Mouse (Mus musculus): ENCODE data around the gene Cobl. TPM values are rescaled to one million over a fixed set of nuclear protein-coding genes. Genes with fewer than 3 reads are reported as not detected.

Cobl gene
- polyA plus RNA-seq, 1 experiment from 2014 or later = 5.6 TPM

- Histone ChIP-seq H3K4me3 (ENCODE audit: low read depth, low read length) (no peak overlapping the region), H3K36me3 (ENCODE audit: control insufficient read depth, insufficient read depth, low read length) (no peaks in the 10 kb centered on the region), H3K27me3 (ENCODE audit: control insufficient read depth, insufficient read depth, low read length) (no peaks in the 10 kb centered on the region), H3K9me3 (ENCODE audit: control insufficient read depth, low read length) (no peaks in the 10 kb centered on the region), H3K4me1 (ENCODE audit: control insufficient read depth, insufficient read depth, low read length) (no peaks in the 10 kb centered on the region), H3K4me2 (ENCODE audit: low read depth) (no peak overlapping the region), H3K27ac (ENCODE audit: low read depth, low read length) (no peak overlapping the region), H3K9ac (ENCODE audit: low read length) (no peak overlapping the region)
- ATAC-seq (ENCODE audit: insufficient read depth, low FRiP score, low TSS enrichment) = peak; percentile 89
- 21% methylated on average over 2 of the region's 2 CpGs for WGBS
- peak; percentile 60 for DNase-seq (ENCODE audit: low spot score)
Measured at GRCm38 (mm10) chr11:12359336-12360000, 105.3 kb downstream of the Cobl start.

- DNase-seq (ENCODE audit: low spot score) = no peak
- no peaks in the 10 kb centered on the region for H3K4me1 ChIP-seq (ENCODE audit: control insufficient read depth, insufficient read depth, low read length)
- no peak for ATAC-seq (ENCODE audit: insufficient read depth, low FRiP score, low TSS enrichment)
- no peak overlapping the region for H3K9ac ChIP-seq (ENCODE audit: low read length)
- H3K9me3 ChIP-seq (ENCODE audit: control insufficient read depth, low read length) = no peaks in the 10 kb centered on the region
- no peak overlapping the region for H3K27ac ChIP-seq (ENCODE audit: low read depth, low read length)
- WGBS = 72% methylated on average over 4 of the region's 4 CpGs
- no peaks in the 10 kb centered on the region for H3K36me3 ChIP-seq (ENCODE audit: control insufficient read depth, insufficient read depth, low read length)
- H3K4me2 ChIP-seq (ENCODE audit: low read depth) = no peak overlapping the region
- no peaks in the 10 kb centered on the region for H3K27me3 ChIP-seq (ENCODE audit: control insufficient read depth, insufficient read depth, low read length)
- H3K4me3 ChIP-seq (ENCODE audit: low read depth, low read length) = no peak overlapping the region
Measured at GRCm38 (mm10) chr11:12358602-12359001, 106.2 kb downstream of the Cobl start.

DNA sequence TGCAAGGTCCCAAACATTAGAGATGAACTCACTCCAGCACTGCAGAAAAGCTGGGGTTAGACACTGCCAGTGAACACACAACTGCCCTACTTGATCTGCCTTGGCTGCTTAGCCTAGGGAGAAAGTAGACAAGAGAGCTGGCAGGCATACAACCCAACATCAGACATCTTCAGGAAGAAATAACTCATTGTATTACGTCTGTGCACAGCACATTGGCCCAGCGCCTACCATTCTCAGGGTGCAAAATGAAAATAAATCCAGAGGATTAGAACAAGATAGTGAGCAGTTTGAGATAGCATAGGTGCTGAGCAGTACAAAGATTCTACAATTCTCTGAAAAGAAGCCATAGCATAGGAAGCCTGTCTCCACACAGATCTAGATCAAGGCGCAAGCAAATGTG is 109.1 kb downstream of the Cobl start:
- Histone ChIP-seq H3K4me2 (ENCODE audit: low read depth) (no peak overlapping the region), H3K27ac (ENCODE audit: low read depth, low read length) (no peak overlapping the region), H3K9me3 (ENCODE audit: control insufficient read depth, low read length) (no peaks in the 10 kb centered on the region), H3K4me3 (ENCODE audit: low read depth, low read length) (no peak overlapping the region), H3K4me1 (ENCODE audit: control insufficient read depth, insufficient read depth, low read length) (no peaks in the 10 kb centered on the region), H3K9ac (ENCODE audit: low read length) (no peak overlapping the region), H3K36me3 (ENCODE audit: control insufficient read depth, insufficient read depth, low read length) (no peaks in the 10 kb centered on the region), H3K27me3 (ENCODE audit: control insufficient read depth, insufficient read depth, low read length) (no peaks in the 10 kb centered on the region)
- WGBS = 93% methylated on average over 3 of the region's 3 CpGs
- DNase-seq (ENCODE audit: low spot score) = no peak
- no peak for ATAC-seq (ENCODE audit: insufficient read depth, low FRiP score, low TSS enrichment)

DNA sequence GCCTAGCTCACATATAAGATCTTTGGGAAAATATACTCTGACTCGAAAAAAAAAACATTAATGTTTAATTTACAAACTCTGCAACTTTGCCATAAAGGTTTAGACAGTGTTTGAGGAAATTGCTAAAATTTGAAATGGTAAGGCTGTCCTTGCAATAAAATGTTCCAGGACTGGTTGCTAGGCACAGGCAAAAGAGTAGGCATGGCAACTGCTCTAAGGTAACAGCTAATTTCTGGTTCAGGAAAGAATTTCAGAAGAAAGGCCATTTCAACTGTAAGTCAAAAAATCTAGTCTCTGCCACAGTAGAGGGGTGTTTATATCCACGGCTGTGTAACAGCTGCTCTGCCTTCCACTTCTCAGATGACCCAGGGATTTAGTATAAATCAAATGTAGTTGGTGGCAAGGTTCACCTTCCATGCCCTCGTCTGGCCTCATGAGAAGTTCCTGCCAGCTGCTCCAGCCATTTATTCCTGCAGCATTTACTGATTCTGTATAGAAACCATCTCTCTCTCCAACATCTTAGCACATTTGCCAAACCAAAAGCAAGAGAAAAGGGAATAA is 113.7 kb downstream of the Cobl start:
- no peaks in the 10 kb centered on the region for H3K4me1 ChIP-seq (ENCODE audit: control insufficient read depth, insufficient read depth, low read length)
- 49% methylated on average over 3 of the region's 3 CpGs for WGBS
- ATAC-seq (ENCODE audit: insufficient read depth, low FRiP score, low TSS enrichment) (no peak), DNase-seq (ENCODE audit: low spot score) (no peak)
- H3K4me2 ChIP-seq (ENCODE audit: low read depth) = no peak overlapping the region
- H3K9ac ChIP-seq (ENCODE audit: low read length) = no peak overlapping the region
- no peaks in the 10 kb centered on the region for H3K36me3 ChIP-seq (ENCODE audit: control insufficient read depth, insufficient read depth, low read length)
- H3K4me3 ChIP-seq (ENCODE audit: low read depth, low read length) = no peak overlapping the region
- no peak overlapping the region for H3K27ac ChIP-seq (ENCODE audit: low read depth, low read length)
- H3K9me3 ChIP-seq (ENCODE audit: control insufficient read depth, low read length) = no peaks in the 10 kb centered on the region
- H3K27me3 ChIP-seq (ENCODE audit: control insufficient read depth, insufficient read depth, low read length) = no peaks in the 10 kb centered on the region

- no peak overlapping the region for H3K4me2 ChIP-seq (ENCODE audit: low read depth)
- H3K27ac ChIP-seq (ENCODE audit: low read depth, low read length) = no peak overlapping the region
- ATAC-seq (ENCODE audit: insufficient read depth, low FRiP score, low TSS enrichment) (no peak), DNase-seq (ENCODE audit: low spot score) (no peak)
- no peaks in the 10 kb centered on the region for H3K36me3 ChIP-seq (ENCODE audit: control insufficient read depth, insufficient read depth, low read length)
- no peaks in the 10 kb centered on the region for H3K4me1 ChIP-seq (ENCODE audit: control insufficient read depth, insufficient read depth, low read length)
- H3K4me3 ChIP-seq (ENCODE audit: low read depth, low read length) = no peak overlapping the region
- 88% methylated on average over 1 of the region's 1 CpGs for WGBS
- H3K27me3 ChIP-seq (ENCODE audit: control insufficient read depth, insufficient read depth, low read length) = no peaks in the 10 kb centered on the region
- no peaks in the 10 kb centered on the region for H3K9me3 ChIP-seq (ENCODE audit: control insufficient read depth, low read length)
- no peak overlapping the region for H3K9ac ChIP-seq (ENCODE audit: low read length)
Measured at GRCm38 (mm10) chr11:12350086-12350485, 114.7 kb downstream of the Cobl start.

DNA sequence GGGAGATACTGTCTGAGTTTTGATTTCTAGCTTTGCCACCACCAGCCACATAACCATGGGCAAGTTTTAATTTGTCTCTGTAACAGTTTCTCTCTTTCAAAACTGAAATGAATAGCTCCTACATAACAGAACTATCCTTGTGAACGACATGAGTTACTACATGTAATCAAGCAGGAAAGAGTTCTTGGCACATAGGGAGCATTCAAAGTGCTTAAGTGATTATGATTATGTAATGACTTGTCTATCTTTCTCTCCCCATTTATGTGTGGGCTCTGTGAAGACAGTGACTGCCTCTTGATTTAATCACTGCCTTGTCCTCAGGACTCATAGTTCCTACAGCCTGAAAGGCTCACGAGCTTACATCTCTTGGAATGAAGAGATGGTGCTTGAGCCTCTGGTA is 118.3 kb downstream of the Cobl start:
- H3K36me3 ChIP-seq (ENCODE audit: control insufficient read depth, insufficient read depth, low read length) = no peaks in the 10 kb centered on the region
- 83% methylated on average over 2 of the region's 2 CpGs for WGBS
- H3K9ac ChIP-seq (ENCODE audit: low read length) = no peak overlapping the region
- no peak overlapping the region for H3K4me3 ChIP-seq (ENCODE audit: low read depth, low read length)
- H3K4me1 ChIP-seq (ENCODE audit: control insufficient read depth, insufficient read depth, low read length) = no peaks in the 10 kb centered on the region
- no peak overlapping the region for H3K4me2 ChIP-seq (ENCODE audit: low read depth)
- no peaks in the 10 kb centered on the region for H3K9me3 ChIP-seq (ENCODE audit: control insufficient read depth, low read length)
- H3K27ac ChIP-seq (ENCODE audit: low read depth, low read length) = no peak overlapping the region
- no peak for ATAC-seq (ENCODE audit: insufficient read depth, low FRiP score, low TSS enrichment)
- H3K27me3 ChIP-seq (ENCODE audit: control insufficient read depth, insufficient read depth, low read length) = no peaks in the 10 kb centered on the region
- DNase-seq (ENCODE audit: low spot score) = no peak

DNA sequence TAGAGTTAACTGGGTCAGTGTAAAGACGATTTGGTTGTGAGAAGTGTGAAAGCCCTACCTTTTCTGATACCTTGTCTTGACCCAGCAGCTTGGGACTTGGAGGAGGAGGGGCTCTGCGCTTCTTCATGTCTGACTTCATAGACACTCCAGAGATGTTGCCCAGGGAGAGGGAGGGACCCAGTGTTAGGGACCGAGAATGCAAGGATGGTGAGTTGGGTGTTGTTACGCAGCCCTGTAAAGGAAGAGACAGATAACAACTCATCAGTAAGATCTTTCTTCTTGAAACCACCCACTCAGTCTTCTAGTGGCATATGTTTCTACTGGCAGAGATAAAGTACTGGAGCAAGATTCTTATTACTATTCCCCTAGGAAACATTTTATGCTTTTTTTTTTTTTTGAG is 121.1 kb downstream of the Cobl start:
- H3K9ac ChIP-seq (ENCODE audit: low read length) = no peak overlapping the region
- no peak overlapping the region for H3K27ac ChIP-seq (ENCODE audit: low read depth, low read length)
- no peak for ATAC-seq (ENCODE audit: insufficient read depth, low FRiP score, low TSS enrichment)
- H3K36me3 ChIP-seq (ENCODE audit: control insufficient read depth, insufficient read depth, low read length) = no peaks in the 10 kb centered on the region
- DNase-seq (ENCODE audit: low spot score) = no peak
- H3K4me2 ChIP-seq (ENCODE audit: low read depth) = no peak overlapping the region
- WGBS = 91% methylated on average over 4 of the region's 4 CpGs
- H3K9me3 ChIP-seq (ENCODE audit: control insufficient read depth, low read length) = no peaks in the 10 kb centered on the region
- no peaks in the 10 kb centered on the region for H3K4me1 ChIP-seq (ENCODE audit: control insufficient read depth, insufficient read depth, low read length)
- no peak overlapping the region for H3K4me3 ChIP-seq (ENCODE audit: low read depth, low read length)
- no peaks in the 10 kb centered on the region for H3K27me3 ChIP-seq (ENCODE audit: control insufficient read depth, insufficient read depth, low read length)

- Histone ChIP-seq H3K27me3 (ENCODE audit: control insufficient read depth, insufficient read depth, low read length) (no peaks in the 10 kb centered on the region), H3K27ac (ENCODE audit: low read depth, low read length) (no peak overlapping the region), H3K36me3 (ENCODE audit: control insufficient read depth, insufficient read depth, low read length) (no peaks in the 10 kb centered on the region), H3K4me3 (ENCODE audit: low read depth, low read length) (no peak overlapping the region), H3K4me2 (ENCODE audit: low read depth) (no peak overlapping the region), H3K9ac (ENCODE audit: low read length) (no peak overlapping the region), H3K4me1 (ENCODE audit: control insufficient read depth, insufficient read depth, low read length) (no peaks in the 10 kb centered on the region), H3K9me3 (ENCODE audit: control insufficient read depth, low read length) (no peaks in the 10 kb centered on the region)
- no peak for ATAC-seq (ENCODE audit: insufficient read depth, low FRiP score, low TSS enrichment)
- DNase-seq (ENCODE audit: low spot score) = no peak
Measured at GRCm38 (mm10) chr11:12340697-12341096, 124.1 kb downstream of the Cobl start.

- WGBS = 76% methylated on average over 12 of the region's 12 CpGs
- Histone ChIP-seq H3K27ac (ENCODE audit: low read depth, low read length) (no peak overlapping the region), H3K36me3 (ENCODE audit: control insufficient read depth, insufficient read depth, low read length) (no peaks in the 10 kb centered on the region), H3K4me2 (ENCODE audit: low read depth) (no peak overlapping the region), H3K4me1 (ENCODE audit: control insufficient read depth, insufficient read depth, low read length) (no peaks in the 10 kb centered on the region), H3K4me3 (ENCODE audit: low read depth, low read length) (no peak overlapping the region), H3K9me3 (ENCODE audit: control insufficient read depth, low read length) (no peaks in the 10 kb centered on the region), H3K9ac (ENCODE audit: low read length) (no peak overlapping the region), H3K27me3 (ENCODE audit: control insufficient read depth, insufficient read depth, low read length) (no peaks in the 10 kb centered on the region)
- no peak for ATAC-seq (ENCODE audit: insufficient read depth, low FRiP score, low TSS enrichment)
- peak; percentile 10 for DNase-seq (ENCODE audit: low spot score)
Measured at GRCm38 (mm10) chr11:12336145-12336544, 128.6 kb downstream of the Cobl start.
